Mouse (Mus musculus) left cerebral cortex, postnatal 14 days (tissue): ENCODE measurements at regions not wholly inside any gene's neighbourhood (a gene's known extent, or its start where the extent isn't known, plus 50 kb on each side); places are given as distances from the start of the nearest gene placed in this dataset.
A peak's percentile ranks its signal among the peaks of the same experiment; 100 is the strongest.

ENCODE experiments used
- DNase-seq, 2 experiments: peaks; one replicate each; pipeline ENCODE4 v3.0.0; 2021 to 2022; ENCODE audit warnings: low spot score in 2 of 2, mixed read lengths in 1 of 2
- intact Hi-C: fragments of 180-260 bp; cut with DNase I; formaldehyde crosslinking; loops from one replicate; pipeline ENCODE4 v1.15.1; 2025

DNA sequence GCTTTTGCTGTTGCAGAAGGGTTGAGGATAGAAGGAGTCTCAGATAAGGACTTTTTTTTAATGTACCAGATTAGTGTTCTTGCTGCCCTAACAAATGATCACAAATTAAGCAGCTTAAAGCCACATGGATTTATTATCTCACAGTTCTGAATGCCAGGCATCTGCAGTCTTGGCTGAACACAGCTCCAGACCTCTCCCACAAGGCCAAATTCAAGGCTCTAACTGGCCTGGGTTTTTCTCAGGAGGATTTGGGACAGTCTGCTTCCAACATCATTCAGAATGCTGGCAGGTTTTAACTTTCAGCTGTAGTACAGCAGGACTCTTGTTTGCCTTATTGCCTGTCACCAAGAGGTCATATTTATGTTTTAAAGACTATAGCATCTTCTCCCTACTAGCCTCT is 329.7 kb upstream of the Chrm2 start:
- no peak for DNase-seq
- intact Hi-C loops, result no loop called here

DNA sequence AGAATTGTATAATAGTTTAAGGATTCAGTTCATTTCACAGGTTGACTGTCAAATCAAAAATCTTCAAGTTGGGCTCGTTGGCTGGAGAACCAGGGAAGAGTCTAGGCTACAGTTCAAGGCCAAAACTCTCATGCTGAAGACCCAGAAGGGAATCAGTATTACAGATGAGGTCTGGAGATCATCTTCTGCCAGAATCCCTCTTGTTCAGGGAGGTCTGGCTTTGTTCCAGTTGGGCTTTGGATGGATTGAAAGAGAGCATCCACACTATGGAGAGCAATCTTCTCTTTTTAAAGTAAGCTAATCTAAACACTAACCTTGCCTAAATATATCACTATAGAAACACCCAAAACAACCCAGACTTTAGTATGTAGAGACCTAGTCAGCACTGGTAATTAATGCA is 327.5 kb upstream of the Chrm2 start:
- intact Hi-C loops, result no loop called here
- no peak for DNase-seq

DNA sequence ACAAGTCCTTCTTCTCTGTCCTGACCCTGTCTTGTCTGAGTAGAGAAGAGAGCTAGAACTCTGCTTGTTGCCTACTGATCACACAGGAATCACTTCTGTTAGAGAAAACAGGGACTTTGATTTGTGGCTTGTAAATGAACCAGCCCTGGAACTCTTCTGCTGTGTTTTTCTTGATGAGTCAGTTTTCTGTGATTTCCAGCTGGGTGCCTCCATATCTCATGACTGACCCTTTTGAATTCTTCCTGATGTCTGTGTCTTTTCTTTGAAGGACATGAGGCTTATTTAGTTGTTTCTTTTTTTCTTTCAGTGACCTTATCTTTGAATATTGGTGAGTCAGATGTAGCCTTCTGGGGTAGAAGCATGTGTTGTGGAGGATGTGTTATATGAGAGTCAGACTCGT is 323.0 kb upstream of the Chrm2 start:
- DNase-seq, result no peak

DNA sequence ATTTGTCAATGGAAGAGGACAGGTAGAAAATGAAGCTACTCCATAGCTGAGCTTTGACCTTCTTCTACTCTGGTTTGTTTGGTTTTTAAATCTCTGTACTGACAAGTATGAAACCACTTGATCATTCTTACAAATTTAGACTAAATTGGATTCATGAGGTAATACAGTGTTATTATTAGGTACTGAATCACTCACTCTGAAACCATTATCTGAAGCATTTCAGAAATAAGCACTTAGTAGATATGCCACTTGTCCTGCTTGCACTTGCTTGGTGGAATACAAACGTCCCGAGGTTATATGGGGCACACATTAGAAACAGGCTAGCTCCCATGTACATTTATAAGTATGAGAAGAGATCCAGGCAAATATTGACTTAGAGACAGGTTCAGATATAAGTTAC is 319.2 kb upstream of the Chrm2 start:
- intact Hi-C loops, result no loop called here
- no peak for DNase-seq

More for the DNA sequence above, 323.0 kb upstream of the Chrm2 start:
- intact Hi-C loops, result no loop called here

DNA sequence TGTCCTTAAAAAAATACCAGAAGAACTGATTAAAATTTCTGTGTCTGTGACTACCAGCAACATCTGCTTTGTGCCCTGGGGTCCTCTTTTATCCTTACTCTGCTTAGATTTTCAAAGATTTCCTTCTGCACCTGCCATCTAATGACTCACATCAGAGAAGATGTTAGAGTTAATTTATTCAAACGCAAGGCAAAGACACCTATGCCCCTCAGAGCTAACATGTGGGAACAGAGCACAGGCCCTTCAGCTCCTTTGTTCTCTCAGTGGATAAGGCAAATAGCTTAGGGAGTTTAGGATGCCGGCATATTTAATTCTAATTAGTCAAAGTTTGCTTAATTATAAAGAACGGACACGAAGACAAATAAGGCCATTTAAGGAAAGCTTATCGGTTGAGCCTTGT is 308.3 kb upstream of the Chrm2 start:
- intact Hi-C loops, result no loop called here
- DNase-seq, result no peak

DNA sequence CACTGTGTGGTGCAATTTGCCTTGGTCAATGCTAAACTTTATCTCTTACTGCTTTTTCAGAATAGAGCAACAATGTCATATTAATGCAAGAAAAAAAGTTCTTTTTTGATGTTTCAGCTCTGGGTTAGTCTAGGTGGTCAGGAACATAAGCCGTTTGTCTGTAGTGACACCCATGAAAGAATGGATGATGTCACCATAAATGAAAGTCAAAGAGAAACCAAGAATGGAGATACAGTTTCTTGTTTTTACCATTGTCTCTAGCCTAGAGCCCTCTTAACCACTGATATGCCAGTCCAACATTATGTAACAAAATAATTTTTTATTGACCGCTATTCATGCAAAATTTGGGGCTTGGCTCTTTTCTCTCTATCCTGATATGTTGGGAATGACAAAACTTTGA is 294.3 kb upstream of the Chrm2 start:
- intact Hi-C loops, result no loop called here
- DNase-seq, result no peak

DNA sequence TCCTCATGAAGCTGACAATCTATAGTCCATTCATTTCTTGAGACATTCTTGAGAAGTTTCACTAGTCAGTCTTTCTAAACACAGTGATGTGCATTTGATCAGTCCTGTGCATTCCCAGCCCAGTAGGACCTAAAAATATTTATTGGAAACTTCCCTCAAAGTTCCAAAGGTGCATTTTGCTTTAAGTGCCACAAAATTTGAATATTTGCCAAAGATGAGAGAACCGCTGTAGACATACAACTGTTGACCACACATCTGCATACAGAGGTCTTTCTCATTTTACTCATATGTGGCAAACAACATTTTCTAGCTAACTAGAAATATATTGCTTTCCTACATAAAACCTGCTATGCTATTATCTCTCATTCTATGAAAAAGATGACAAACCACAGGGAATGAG is 293.8 kb upstream of the Chrm2 start:
- no peak for DNase-seq
- intact Hi-C loops, result no loop called here

DNA sequence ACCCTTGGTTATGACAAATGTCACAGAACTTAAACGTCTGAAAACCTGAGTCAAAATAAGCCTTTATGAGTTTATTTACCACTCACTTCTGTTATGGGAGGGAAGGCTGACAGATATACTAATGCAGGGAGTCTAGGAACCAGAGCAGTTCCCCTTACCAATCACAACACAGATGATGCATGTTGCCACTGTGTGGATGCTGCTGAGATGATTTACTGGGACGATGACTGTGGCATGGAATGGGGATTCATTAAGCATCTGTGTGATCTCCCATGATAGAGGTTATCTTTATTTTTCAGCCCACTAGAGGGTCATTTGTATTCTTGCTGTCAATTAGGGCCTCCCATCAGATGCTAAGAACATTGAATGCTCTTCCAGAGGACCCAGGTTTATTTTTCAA is 290.5 kb upstream of the Chrm2 start:
- no peak for DNase-seq
- intact Hi-C loops, result no loop called here

DNA sequence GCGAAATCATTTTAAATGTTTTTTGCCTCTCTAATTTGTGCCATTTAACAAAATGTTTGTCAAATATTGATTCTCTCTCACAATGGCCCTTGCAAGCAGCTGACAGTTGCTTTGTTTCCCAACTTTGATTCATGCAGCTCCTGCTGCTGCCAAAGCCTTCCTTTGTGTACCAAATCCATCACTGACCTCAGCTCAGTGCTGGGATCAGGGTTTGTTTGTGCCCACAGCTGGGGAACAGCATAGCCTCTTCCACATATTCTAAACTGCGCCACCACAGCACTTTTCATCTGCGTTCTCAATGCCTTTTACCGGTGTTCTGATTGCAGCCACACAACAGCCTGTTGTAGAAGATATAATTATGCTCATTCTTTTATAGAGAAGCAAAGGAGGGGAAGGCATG is 289.7 kb upstream of the Chrm2 start:
- no peak for DNase-seq
- intact Hi-C loops, result no loop called here

DNA sequence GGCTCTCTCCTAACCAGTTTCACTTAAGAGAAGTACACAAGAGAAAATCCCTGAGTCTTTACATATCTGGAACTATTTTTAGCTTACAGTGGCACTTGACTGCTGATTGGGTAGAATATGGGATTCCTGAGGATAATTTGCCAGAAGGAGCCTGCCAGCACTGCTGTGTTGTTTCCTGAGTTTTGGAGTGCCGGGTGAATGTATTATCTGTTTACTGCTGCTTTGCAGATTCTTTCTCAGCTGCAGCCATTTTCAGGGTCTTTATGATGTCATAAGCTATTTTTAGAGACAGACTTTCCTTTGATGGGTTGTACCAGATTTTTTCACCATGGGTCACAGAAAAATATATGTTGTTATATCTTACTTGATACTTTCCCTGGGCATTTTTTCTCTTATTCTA is 279.1 kb upstream of the Chrm2 start:
- intact Hi-C loops, result no loop called here
- DNase-seq, result no peak

DNA sequence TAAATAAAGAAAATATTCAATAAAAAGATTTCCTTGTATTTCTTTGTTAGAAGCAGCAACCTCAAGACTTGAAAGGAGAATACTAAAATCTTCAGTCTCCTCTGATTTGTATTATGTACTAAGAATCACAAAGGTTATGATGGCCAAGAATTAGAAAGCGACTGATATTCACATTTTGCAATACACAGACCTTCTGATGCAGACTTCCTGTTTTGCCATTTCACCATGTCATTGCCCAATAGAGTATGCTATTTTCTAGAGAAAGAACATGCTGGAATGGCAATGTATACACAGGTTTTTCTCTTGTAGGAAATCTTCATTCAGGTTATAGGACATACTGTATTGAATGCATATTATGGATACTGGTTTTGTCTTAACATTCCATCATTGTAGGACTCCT is 250.7 kb upstream of the Chrm2 start:
- no peak for DNase-seq
- intact Hi-C loops, result no loop called here

DNA sequence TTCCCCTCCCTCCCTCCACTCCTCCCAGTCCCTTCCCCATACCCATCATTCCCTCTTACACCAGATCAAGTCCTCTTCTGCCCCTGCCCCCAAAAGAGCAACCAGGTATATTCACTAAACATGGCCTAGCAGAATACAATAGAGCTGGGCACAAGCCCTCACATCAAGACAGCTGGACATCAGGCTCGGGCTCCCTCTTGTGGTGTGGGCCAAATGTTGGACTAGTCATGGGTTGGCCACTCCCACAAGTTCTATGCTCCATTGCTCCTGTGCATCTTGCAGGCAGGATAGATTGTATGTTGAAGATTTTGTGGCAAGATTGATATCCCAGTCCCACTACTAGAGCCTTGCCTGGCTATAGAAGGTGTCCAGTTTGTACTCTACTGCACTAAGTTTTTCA is 240.6 kb upstream of the Chrm2 start:
- DNase-seq, result no peak
- intact Hi-C loops, result no loop called here

DNA sequence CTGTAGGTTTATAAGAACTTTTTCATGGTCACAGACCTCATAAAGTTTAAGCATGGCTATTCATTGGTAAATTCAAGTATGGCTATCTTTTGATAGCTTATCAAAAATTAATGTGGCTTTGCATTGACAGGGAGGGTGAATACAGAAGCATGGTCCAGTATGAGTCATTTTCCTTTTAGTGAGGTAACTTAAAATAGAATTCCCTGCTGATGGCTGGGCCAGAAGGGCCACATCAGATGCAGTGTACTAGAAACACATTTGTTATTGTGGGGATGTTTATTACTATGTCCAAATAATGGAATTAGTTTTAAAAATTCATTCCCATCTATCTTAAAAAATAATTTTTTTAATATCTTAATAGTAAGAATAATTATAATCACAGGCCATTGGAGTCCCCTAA is 213.4 kb upstream of the Chrm2 start:
- DNase-seq, result no peak
- intact Hi-C loops, result no loop called here

DNA sequence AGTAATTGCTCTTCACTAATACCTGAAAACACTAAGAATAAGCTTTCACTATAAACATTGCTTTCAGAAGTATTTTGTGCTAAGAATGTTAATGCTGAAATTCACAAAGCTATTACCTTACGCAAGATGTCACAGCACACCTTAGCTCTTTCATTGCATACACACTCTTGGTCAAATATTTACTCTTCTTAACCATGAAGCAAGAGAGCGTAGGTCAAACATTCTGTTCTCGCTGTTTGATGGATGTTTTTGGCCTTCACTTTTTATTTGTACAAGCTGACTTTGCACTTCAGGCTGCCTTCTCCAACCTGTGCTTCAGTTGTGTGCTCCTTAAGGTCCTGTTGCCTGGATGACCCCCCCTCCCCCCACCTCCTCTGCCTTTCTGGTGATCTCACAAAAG is 212.8 kb upstream of the Chrm2 start:
- DNase-seq, result no peak
- intact Hi-C loops, result no loop called here

DNA sequence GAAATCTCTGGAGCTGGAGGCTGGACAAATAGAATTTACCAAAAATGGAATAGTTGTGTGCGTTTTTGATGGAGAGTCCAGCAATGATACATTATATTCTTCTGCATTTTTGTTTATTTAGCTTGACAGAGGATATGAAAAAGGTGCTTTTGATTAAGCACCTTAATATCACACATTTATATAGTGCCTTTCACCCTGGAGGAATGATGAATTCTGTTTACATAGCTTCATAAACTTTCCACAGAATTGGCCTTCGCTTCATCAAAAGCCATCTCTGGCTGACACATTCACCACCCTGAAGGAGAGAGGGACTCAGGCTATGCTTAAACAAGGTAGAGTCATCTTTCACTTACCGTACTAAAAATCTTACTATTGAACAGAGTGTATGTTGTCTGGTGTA is 208.0 kb upstream of the Chrm2 start:
- DNase-seq, result no peak
- intact Hi-C loops, result no loop called here

DNA sequence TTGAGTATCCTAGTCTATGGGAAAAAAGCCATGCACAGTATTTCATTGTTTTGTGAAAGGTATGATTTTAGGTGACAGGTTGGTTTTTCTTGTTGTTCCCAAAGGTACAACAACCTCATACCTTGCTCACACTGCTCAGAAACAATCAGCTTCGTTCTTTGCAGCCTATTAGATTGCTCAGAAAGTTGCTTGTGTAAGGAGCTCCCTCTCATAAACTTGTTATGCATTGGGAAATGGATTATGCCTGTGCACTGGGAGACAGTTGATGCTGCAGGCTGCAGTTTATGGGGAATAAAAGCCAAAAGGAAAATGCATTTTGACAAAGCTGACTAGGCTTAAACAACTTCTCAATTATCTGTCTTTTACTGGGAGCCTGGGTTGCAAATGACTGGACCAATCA is 205.2 kb upstream of the Chrm2 start:
- DNase-seq, result no peak
- intact Hi-C loops, result no loop called here

DNA sequence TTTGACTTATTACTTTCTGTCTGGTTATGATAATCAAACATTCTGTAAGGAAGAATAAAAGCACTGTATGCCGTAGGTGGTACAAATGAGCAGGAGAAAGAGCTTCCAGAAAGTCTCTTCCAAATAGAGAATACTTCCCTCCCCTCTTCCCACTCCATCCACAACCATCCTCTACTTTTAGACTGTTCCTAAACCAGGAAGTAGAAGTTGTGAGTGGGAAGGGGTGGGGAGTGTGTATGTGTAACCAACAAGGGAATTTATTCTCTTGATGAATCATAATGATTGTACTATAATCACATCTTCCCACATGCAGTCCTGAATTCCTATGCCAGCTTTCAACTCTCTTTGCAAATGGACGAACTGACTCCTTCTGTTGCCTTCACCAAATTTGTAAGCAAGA is 181.2 kb upstream of the Chrm2 start:
- DNase-seq, result peak; percentile 43 to 59
- intact Hi-C loops, result loop anchor here (5.0 kb wide), 1 partner anchor 609 kb away; no protein-coding TSS in a partner anchor

DNA sequence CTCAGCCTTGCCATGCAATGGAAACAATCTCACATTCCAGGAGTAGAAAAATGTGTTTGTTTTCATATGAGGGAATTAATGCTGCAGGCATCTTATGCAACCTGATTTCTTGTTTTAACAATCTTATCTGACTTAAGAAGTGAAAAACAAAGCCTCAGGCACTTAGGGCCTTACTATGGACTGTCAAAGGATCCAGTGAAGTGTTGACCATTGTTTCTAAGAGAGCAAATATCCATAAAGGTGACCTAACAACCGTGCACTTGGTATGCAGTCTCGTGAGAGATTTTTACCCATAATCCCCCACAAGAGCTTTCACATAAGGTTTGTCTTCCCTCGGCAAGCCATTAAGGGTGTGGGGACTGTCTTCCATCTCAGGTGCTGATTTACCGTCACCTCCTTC is 166.6 kb upstream of the Chrm2 start:
- intact Hi-C loops, result no loop called here
- DNase-seq, result no peak

DNA sequence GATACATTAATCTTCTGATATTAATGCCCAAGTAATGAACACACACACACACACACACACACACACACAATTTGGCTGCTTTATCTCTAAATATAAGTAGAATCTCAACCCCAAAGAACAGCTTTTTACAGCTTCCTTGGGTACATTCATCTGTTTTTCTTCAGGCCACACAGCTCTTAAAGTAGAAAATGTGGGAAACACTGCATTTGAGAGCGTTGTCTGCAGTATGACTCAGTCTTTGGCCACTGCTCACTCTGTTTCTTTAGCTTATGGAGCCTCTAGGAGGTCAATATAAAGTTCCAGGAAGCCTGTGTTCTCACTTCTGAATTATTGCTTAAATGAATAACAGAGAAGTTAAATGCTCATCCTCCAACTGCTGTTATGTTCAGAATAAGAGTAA is 153.4 kb upstream of the Chrm2 start:
- no peak for DNase-seq

DNA sequence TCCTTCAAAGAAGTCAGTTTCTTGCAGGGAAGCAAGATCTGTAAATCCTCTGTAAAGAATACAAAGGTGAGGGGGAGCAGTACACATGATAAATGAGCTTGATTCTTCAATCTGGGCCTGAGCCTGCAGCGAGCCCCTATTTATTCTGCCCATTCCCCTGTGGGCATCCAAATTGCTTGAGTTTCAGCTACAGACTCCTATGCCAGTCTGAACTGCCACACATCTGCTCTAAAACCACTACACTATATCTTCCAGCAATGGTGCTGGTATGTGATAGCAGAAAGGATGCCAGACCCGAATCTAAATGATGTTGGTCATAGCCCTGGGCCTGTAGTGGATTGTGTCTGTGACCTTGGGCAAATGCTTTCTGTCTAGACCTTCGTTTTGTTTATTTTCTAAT is 140.9 kb upstream of the Chrm2 start:
- DNase-seq, result no peak
- intact Hi-C loops, result no loop called here

More for the DNA sequence above, 153.4 kb upstream of the Chrm2 start:
- intact Hi-C loops, result no loop called here

DNA sequence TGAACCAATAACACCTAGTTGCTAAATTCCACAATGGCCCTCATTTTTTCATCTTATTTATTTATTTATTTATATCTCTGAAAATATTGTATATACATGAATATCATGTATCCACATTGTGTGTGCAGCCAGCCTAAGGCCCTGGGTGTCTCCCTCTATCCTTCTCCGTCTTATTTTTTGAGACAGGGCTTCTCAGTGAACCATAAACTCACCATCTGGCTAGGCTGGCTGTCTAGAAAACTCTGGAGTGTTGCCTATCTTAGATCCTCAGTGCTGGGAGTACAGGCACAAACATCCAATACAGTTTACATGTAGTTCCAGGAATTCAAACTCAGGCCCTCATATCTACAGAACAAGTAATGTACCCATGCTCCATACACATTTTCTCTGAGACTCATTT is 139.7 kb upstream of the Chrm2 start:
- intact Hi-C loops, result no loop called here
- no peak for DNase-seq

DNA sequence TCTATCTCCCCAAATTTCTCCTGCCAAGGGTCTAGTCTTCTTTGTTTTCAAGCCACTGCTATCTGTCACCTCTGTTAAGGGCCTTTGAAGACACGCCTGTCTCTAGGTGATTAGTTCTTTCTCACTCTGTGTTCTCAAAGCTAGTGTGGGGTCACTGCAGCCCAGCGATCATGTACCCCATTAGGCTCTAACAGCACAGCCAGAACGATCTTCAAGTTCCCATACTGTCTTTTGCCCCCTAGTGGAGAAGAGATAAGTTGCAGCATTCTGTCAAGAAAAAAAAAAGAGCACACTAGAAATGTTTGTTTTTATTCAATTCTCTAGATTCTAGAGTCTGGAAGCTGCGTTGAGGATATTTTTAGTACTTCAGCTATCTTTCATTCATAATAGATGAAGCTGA is 138.8 kb upstream of the Chrm2 start:
- intact Hi-C loops, result no loop called here
- DNase-seq, result peak in 1 of 2 experiments; percentile 20
